Mouse (Mus musculus): ENCODE data around the gene Cfap58. TPM values are rescaled to one million over a fixed set of nuclear protein-coding genes. Genes with fewer than 3 reads are reported as not detected.

Gene Cfap58
- not detected in 2 replicates for total RNA-seq (2014; rRNA removed)
- polyA plus RNA-seq (2012; rRNA removed) = not detected in 2 replicates

DNA sequence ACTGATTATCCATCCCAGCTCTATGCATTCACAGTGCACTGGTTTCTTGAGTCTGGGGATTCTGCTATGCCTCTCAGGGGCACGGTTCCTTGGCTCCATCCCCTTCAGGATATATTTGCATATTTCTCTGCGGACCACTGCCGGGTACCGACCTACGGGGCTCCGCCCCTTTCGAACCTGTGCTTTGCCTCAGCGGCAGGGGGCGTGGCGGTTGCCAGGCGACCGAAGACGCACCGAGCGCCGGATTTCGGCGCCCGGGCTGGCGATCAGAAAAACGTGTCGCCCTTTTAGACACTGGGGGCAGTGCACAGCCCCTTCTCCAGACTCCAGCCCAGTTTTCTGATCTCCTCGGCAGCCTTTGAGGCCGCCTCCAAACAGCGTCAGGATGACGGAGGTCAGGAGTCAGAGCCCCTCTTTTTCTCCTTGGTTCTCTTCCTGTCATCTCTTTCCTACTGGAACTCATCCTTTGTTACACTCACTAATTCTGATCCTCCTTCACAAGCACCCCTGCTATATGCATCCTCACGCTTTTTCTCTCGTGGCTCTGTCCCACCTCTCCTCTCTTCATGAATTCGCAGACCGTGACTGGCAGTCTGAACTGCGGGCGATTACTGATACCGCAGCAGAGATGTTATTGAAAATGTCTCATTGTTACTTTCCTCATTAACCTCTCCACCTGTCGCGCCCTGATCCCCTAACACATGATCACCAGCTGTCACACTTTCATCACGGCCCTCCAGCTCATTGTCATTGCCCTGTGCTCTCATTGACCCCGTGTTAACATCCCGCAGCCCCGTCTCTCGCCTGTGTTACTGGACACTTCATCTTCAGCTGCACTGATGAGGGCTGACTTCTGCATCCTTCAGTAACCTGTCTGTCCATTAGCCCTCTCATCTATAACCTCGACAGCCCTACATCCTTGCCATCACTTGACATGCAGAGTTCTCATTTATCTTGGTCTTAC is at the start of gene Cfap58:
Gene Cfap58 (plus strand): TSS at position 233 of the 964 bp plus-strand sequence.
- H3K27me3 ChIP-seq (ENCODE audit: control insufficient read depth, insufficient read depth, low read length) = peaks cover 3% of the 10 kb centered on the region; the same call in 1 of the 2 replicates
- no peaks in the 10 kb centered on the region for H3K36me3 ChIP-seq (ENCODE audit: control insufficient read depth, insufficient read depth, low read length)
- TF ChIP-seq POLR2A (IDR thresholded peaks at IDR 0.05; ENCODE audit: extremely low read depth, insufficient read depth, low read length) = no peak
- TF ChIP-seq CTCF (IDR thresholded peaks at IDR 0.05; ENCODE audit: low read depth, low read length) = no peak
- no peak for DNase-seq (ENCODE audit: extremely low read depth, low read depth, low spot score)
- peaks cover 3% of the 10 kb centered on the region; the same call in 1 of the 2 replicates for H3K4me1 ChIP-seq (ENCODE audit: control insufficient read depth, insufficient read depth, low read length)
- 10% methylated on average over 41 of the region's 41 CpGs for WGBS
- H3K9ac ChIP-seq (ENCODE audit: low read depth, low read length) = no peak within 1 kb of the TSS
- H3K4me3 ChIP-seq (ENCODE audit: insufficient read depth, low read depth, low read length) = peak within 1 kb of the TSS; percentile 31
- H3K27ac ChIP-seq (replicated peaks; ENCODE audit: insufficient read depth, low read depth, low read length) = no peak within 1 kb of the TSS
- H3K79me2 ChIP-seq (ENCODE audit: control insufficient read depth, insufficient read depth, low read length) = no peaks in the 10 kb centered on the region

DNA sequence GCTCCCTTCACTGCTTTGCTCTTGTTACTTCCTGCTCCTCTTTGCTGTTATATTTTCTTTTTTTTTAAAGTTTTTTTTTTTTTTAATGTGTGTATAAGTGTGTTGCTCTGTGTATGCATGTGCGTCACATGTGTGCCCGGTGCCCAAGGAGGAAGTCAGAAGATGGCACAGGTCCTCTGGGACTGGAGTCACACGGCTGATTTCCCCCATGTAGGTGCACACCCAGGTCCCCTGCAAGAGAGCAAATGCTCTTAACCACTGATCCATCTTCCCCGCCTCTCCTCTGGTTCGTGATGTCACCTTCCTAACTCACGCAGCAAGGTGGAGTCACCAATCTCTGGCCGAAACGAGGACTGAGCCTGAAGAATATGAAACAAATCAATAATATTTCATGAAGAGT is 49.4 kb upstream of the Cfap58 start:
- TF ChIP-seq CTCF (IDR thresholded peaks at IDR 0.05; ENCODE audit: low read depth, low read length) = no peak
- no peak for TF ChIP-seq POLR2A (IDR thresholded peaks at IDR 0.05; ENCODE audit: extremely low read depth, insufficient read depth, low read length)
- Histone ChIP-seq H3K27me3 (ENCODE audit: control insufficient read depth, insufficient read depth, low read length) (no peaks in the 10 kb centered on the region), H3K36me3 (ENCODE audit: control insufficient read depth, insufficient read depth, low read length) (no peaks in the 10 kb centered on the region), H3K9ac (ENCODE audit: low read depth, low read length) (no peak overlapping the region), H3K27ac (replicated peaks; ENCODE audit: insufficient read depth, low read depth, low read length) (no peak overlapping the region), H3K4me1 (ENCODE audit: control insufficient read depth, insufficient read depth, low read length) (0 out of 2 replicates have a peak, but pooled peaks cover 2% of the 10 kb centered on the region), H3K79me2 (ENCODE audit: control insufficient read depth, insufficient read depth, low read length) (no peaks in the 10 kb centered on the region), H3K4me3 (ENCODE audit: insufficient read depth, low read depth, low read length) (no peak overlapping the region)
- WGBS = 91% methylated on average over 8 of the region's 8 CpGs
- no peak for DNase-seq (ENCODE audit: extremely low read depth, low read depth, low spot score)

DNA sequence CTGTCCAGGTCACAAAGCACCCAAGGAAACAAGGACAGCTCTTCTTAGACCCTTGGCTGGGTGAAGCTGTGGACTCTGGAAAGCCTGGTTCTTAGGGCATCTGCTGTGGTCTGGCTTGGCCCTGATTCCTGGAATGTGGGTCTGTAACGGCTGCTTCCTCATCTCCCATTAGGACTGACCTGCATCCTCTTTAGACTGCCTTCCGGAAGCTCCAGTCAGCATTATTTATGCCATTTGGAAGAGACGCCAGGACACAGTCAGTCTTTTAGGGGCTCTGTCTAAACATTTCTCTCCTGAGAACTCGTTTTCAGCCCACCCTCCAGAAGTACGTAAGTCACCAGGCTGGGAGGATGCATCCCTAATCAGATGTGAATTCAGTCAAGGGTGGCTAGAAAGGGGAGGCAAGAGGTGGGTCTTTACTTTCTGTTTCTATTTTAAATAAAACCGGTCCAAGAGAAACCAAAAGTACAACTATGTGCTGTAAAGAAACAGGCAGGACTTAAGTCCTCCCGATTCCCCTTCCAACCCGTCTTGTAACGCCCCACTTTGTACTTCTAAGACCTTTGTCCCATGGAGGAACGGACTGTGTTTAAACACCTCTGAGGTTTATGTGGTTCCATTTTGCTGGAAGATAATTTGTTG is 46.9 kb upstream of the Cfap58 start:
- H3K27me3 ChIP-seq (ENCODE audit: control insufficient read depth, insufficient read depth, low read length) = no peaks in the 10 kb centered on the region
- H3K27ac ChIP-seq (replicated peaks; ENCODE audit: insufficient read depth, low read depth, low read length) = peak overlapping the region; percentile 56
- H3K79me2 ChIP-seq (ENCODE audit: control insufficient read depth, insufficient read depth, low read length) = no peaks in the 10 kb centered on the region
- DNase-seq (ENCODE audit: extremely low read depth, low read depth, low spot score) = peak; percentile 15
- TF ChIP-seq POLR2A (IDR thresholded peaks at IDR 0.05; ENCODE audit: extremely low read depth, insufficient read depth, low read length) (no peak), CTCF (IDR thresholded peaks at IDR 0.05; ENCODE audit: low read depth, low read length) (no peak)
- H3K9ac ChIP-seq (ENCODE audit: low read depth, low read length) = peak overlapping the region; percentile 37; the same call in 1 of the 2 replicates
- 54% methylated on average over 10 of the region's 10 CpGs for WGBS
- H3K36me3 ChIP-seq (ENCODE audit: control insufficient read depth, insufficient read depth, low read length) = no peaks in the 10 kb centered on the region
- H3K4me3 ChIP-seq (ENCODE audit: insufficient read depth, low read depth, low read length) = peak overlapping the region; percentile 35
- H3K4me1 ChIP-seq (ENCODE audit: control insufficient read depth, insufficient read depth, low read length) = 0 out of 2 replicates have a peak, but pooled peaks cover 2% of the 10 kb centered on the region

DNA sequence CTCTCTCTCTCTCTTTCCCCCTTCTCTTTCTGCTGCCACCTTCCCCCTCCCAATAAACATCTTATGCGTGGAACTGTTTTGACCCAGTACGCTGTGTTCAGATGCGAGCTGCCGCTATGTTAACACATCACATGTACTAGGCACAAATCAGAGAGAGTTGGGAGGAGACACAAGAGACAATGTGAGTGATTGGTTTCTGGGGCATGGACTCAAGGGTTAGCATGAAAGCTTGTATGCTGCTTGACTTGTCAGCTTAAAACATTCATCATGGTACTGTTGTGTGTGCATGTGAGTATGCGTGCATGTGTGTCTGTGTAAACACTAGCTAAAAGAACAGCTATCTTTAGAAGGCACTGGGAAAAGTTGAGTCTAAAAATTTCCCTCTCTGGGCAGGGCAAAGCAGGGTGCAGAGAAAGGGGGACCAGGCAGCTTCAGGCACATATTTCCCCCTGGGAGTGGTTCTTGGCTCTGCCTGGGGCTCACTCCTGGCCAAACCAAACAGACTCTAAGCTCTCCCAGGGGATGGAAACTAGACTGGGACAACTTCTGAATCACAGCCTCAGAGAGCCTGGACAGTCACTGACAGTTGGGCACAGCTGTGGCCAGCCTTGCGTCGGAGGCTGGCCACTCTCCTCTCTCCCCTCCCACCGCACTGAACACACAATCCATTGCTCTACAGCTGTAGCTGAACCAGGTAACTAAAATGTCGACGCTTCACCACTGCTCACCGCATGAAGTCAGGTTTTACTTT is 45.7 kb upstream of the Cfap58 start:
- Histone ChIP-seq H3K79me2 (ENCODE audit: control insufficient read depth, insufficient read depth, low read length) (no peaks in the 10 kb centered on the region), H3K36me3 (ENCODE audit: control insufficient read depth, insufficient read depth, low read length) (no peaks in the 10 kb centered on the region), H3K4me1 (ENCODE audit: control insufficient read depth, insufficient read depth, low read length) (0 out of 2 replicates have a peak, but pooled peaks cover 2% of the 10 kb centered on the region), H3K9ac (ENCODE audit: low read depth, low read length) (no peak overlapping the region), H3K27ac (replicated peaks; ENCODE audit: insufficient read depth, low read depth, low read length) (no peak overlapping the region), H3K4me3 (ENCODE audit: insufficient read depth, low read depth, low read length) (no peak overlapping the region), H3K27me3 (ENCODE audit: control insufficient read depth, insufficient read depth, low read length) (no peaks in the 10 kb centered on the region)
- WGBS = 77% methylated on average over 11 of the region's 11 CpGs
- DNase-seq (ENCODE audit: extremely low read depth, low read depth, low spot score) = no peak
- TF ChIP-seq POLR2A (IDR thresholded peaks at IDR 0.05; ENCODE audit: extremely low read depth, insufficient read depth, low read length) = no peak

DNA sequence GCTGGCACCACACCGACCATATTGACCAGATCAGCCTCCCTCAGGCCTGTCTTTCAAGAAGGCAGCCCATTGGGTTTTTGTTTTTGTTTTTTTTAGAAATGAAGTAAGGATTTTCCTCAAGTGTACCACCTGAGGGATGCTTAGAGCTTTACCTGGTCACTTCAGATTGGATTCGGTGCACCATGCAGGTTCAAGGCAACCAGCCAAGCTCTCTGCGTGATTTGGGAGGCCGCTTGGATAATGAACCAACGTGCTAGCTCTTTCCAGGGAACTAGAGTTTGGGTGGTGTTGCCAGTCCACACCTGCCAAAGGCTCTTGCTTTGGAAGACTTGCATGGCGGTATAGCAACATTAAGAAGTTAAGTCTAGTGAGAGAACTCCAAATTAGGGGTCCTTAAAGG is 44.4 kb upstream of the Cfap58 start:
- H3K9ac ChIP-seq (ENCODE audit: low read depth, low read length) = no peak overlapping the region
- H3K4me3 ChIP-seq (ENCODE audit: insufficient read depth, low read depth, low read length) = no peak overlapping the region
- no peak for DNase-seq (ENCODE audit: extremely low read depth, low read depth, low spot score)
- no peaks in the 10 kb centered on the region for H3K27me3 ChIP-seq (ENCODE audit: control insufficient read depth, insufficient read depth, low read length)
- 88% methylated on average over 6 of the region's 6 CpGs for WGBS
- no peaks in the 10 kb centered on the region for H3K36me3 ChIP-seq (ENCODE audit: control insufficient read depth, insufficient read depth, low read length)
- no peaks in the 10 kb centered on the region for H3K79me2 ChIP-seq (ENCODE audit: control insufficient read depth, insufficient read depth, low read length)
- TF ChIP-seq CTCF (IDR thresholded peaks at IDR 0.05; ENCODE audit: low read depth, low read length) = no peak
- no peak for TF ChIP-seq POLR2A (IDR thresholded peaks at IDR 0.05; ENCODE audit: extremely low read depth, insufficient read depth, low read length)
- 0 out of 2 replicates have a peak, but pooled peaks cover 2% of the 10 kb centered on the region for H3K4me1 ChIP-seq (ENCODE audit: control insufficient read depth, insufficient read depth, low read length)
- H3K27ac ChIP-seq (replicated peaks; ENCODE audit: insufficient read depth, low read depth, low read length) = no peak overlapping the region
